Mouse (Mus musculus) kidney, adult 2 months (tissue): ENCODE measurements at regions not wholly inside any gene's neighbourhood (a gene's known extent, or its start where the extent isn't known, plus 50 kb on each side); places are given as distances from the start of the nearest gene placed in this dataset.
A peak's percentile ranks its signal among the peaks of the same experiment; 100 is the strongest.

Experiments
- DNase-seq: peaks from one replicate; pipeline ENCODE4 v3.0.0; 2021
- H3K27ac ChIP-seq: fragments of 200-500 bp; 2 replicates; pipeline ENCODE4 v1.5.1; 2012; ENCODE audit warnings: low read depth, low read length, control low read depth, inconsistent platforms; ENCODE audit not compliant: insufficient read depth
- H3K27me3 ChIP-seq: fragments of 200-500 bp; replicated peaks from 2 replicates; pipeline ENCODE4 v1.6.1; 2012; ENCODE audit warnings: mild to moderate bottlenecking, moderate library complexity, low read length, inconsistent platforms; ENCODE audit not compliant: control insufficient read depth, insufficient read depth
- H3K36me3 ChIP-seq: fragments of 200-500 bp; 2 replicates; pipeline ENCODE4 v1.6.1; 2012; ENCODE audit warnings: mild to moderate bottlenecking, moderate library complexity, low read length, inconsistent platforms; ENCODE audit not compliant: control insufficient read depth, insufficient read depth
- H3K4me1 ChIP-seq: fragments of 200-500 bp; 2 replicates; pipeline ENCODE4 v1.6.1; 2011; ENCODE audit warnings: low read length; ENCODE audit not compliant: control insufficient read depth, insufficient read depth
- H3K4me3 ChIP-seq: fragments of 200-500 bp; 2 replicates; pipeline ENCODE4 v1.5.1; 2011; ENCODE audit warnings: mild to moderate bottlenecking, low read depth, low read length, control low read depth; ENCODE audit not compliant: insufficient read depth
- CTCF ChIP-seq: fragments of 200-500 bp; conservative IDR thresholded peaks from 2 replicates; pipeline ENCODE4 v1.5.1; 2011; ENCODE audit warnings: low read depth, mild to moderate bottlenecking, control low read depth, low read length, moderate library complexity, mixed read lengths; ENCODE audit not compliant: insufficient read depth, insufficient read length
- POLR2A ChIP-seq: fragments of 200-500 bp; IDR thresholded peaks from one replicate; pipeline ENCODE4 v1.6.1; 2011; ENCODE audit warnings: low read depth, low read length, control low read depth
- WGBS: fragments of 180-500 bp; shearing (Covaris S2); methylation state at CpG from one replicate; pipeline ENCODE4 v1.1.7; 2018; 5-methylcytosine and 5-hydroxymethylcytosine counted together

GRCm38 (mm10) chr10:67654518-67654917 is 105.8 kb upstream of the Ado start:
- WGBS: 78% methylated on average over 10 of the region's 10 CpGs
- Histone ChIP-seq H3K27me3 (no peaks in the 10 kb centered on the region), H3K27ac (no peak overlapping the region), H3K4me3 (no peak overlapping the region), H3K4me1 (no peaks in the 10 kb centered on the region), H3K36me3 (no peaks in the 10 kb centered on the region)
- no peak for TF ChIP-seq POLR2A
- TF ChIP-seq CTCF: no peak
- no peak for DNase-seq

- Histone ChIP-seq H3K36me3 (no peaks in the 10 kb centered on the region), H3K27ac (no peak overlapping the region), H3K4me3 (no peak overlapping the region), H3K27me3 (no peaks in the 10 kb centered on the region), H3K4me1 (0 out of 2 replicates have a peak, but pooled peaks cover 4% of the 10 kb centered on the region)
- DNase-seq: peak; percentile 68
- 11% methylated on average over 3 of the region's 3 CpGs for WGBS
- TF ChIP-seq POLR2A (no peak), CTCF (no peak)
These were observed 103.5 kb upstream of the Ado start for GRCm38 (mm10) chr10:67652300-67652699.

- Histone ChIP-seq H3K27me3 (no peaks in the 10 kb centered on the region), H3K36me3 (no peaks in the 10 kb centered on the region), H3K27ac (no peak overlapping the region), H3K4me1 (0 out of 2 replicates have a peak, but pooled peaks cover 4% of the 10 kb centered on the region), H3K4me3 (no peak overlapping the region)
- WGBS: 83% methylated on average over 2 of the region's 2 CpGs
- TF ChIP-seq POLR2A: no peak
- TF ChIP-seq CTCF: no peak
- DNase-seq: no peak
These were observed 102.6 kb upstream of the Ado start for GRCm38 (mm10) chr10:67651386-67651785.

- WGBS: 23% methylated on average over 20 of the region's 20 CpGs
- Histone ChIP-seq H3K27ac (no peak overlapping the region), H3K4me3 (no peak overlapping the region), H3K36me3 (no peaks in the 10 kb centered on the region), H3K27me3 (no peaks in the 10 kb centered on the region), H3K4me1 (0 out of 2 replicates have a peak, but pooled peaks cover 4% of the 10 kb centered on the region)
- TF ChIP-seq POLR2A (no peak), CTCF (no peak)
- DNase-seq: peak; percentile 46
These were observed 99.3 kb upstream of the Ado start for GRCm38 (mm10) chr10:67647777-67648727.

GRCm38 (mm10) chr10:67646659-67647559 is 98.2 kb upstream of the Ado start:
- Histone ChIP-seq H3K4me3 (no peak overlapping the region), H3K27ac (no peak overlapping the region)

GRCm38 (mm10) chr10:67645821-67646220 is 97.1 kb upstream of the Ado start:
- H3K36me3 ChIP-seq: no peaks in the 10 kb centered on the region
- no peak overlapping the region for H3K27ac ChIP-seq
- 73% methylated on average over 3 of the region's 3 CpGs for WGBS
- no peak overlapping the region for H3K4me3 ChIP-seq
- no peaks in the 10 kb centered on the region for H3K27me3 ChIP-seq
- H3K4me1 ChIP-seq: 0 out of 2 replicates have a peak, but pooled peaks cover 4% of the 10 kb centered on the region
- TF ChIP-seq POLR2A (no peak), CTCF (no peak)
- no peak for DNase-seq

More at GRCm38 (mm10) chr10:67646659-67647559, 98.2 kb upstream of the Ado start:
- Histone ChIP-seq H3K36me3 (no peaks in the 10 kb centered on the region), H3K4me1 (0 out of 2 replicates have a peak, but pooled peaks cover 4% of the 10 kb centered on the region), H3K27me3 (no peaks in the 10 kb centered on the region)
- 25% methylated on average over 14 of the region's 14 CpGs for WGBS
- DNase-seq: peak; percentile 13
- no peak for TF ChIP-seq CTCF
- TF ChIP-seq POLR2A: no peak
